Mouse (Mus musculus) adrenal gland, postnatal 4 days (tissue): ENCODE measurements around the gene Olfr263. TPM values are rescaled to one million over a fixed set of nuclear protein-coding genes. Genes with fewer than 3 reads are reported as not detected.
"Not testable (repeated sequence)": the region's sequence is repeated elsewhere in the genome, so short reads cannot be mapped to it uniquely, and the experiment has no call there.

Experiments used
- DNase-seq, 2 experiments: peaks; one replicate each; pipeline ENCODE4 v3.0.0; 2021 to 2022; ENCODE audit warnings: low spot score in 2 of 2, mixed read lengths in 2 of 2
- long read RNA-seq, 2 experiments: library from polyadenylated mRNA; stranded (forward); transcript quantifications; one replicate each; pipeline ENCODE4 v2.0.0; 2021
- total RNA-seq, 2 experiments: library from RNA; stranded (reverse); gene quantifications; 2 replicates each; pipeline ENCODE4 v1.2.3; 2021

Olfr263 gene
- not detected for total RNA-seq
- long read RNA-seq, experiment 1 = 0 reads
- long read RNA-seq, experiment 2 = 0 reads

GRCm38 (mm10) chr13:21129339-21129738 is at the start of gene Olfr263:
TSS of gene Olfr263 (plus strand) at chr13:21129639.
- not testable (repeated sequence) for DNase-seq

GRCm38 (mm10) chr13:21082686-21083085 is 46.8 kb upstream of the Olfr263 start:
- no peak for DNase-seq

- DNase-seq = no peak
Measured at GRCm38 (mm10) chr13:21109759-21110158, 19.7 kb upstream of the Olfr263 start.

- DNase-seq = no peak
Measured at GRCm38 (mm10) chr13:21110441-21110840, 19.0 kb upstream of the Olfr263 start.

- not testable (repeated sequence) for DNase-seq
Measured at GRCm38 (mm10) chr13:21111183-21111582, 18.3 kb upstream of the Olfr263 start, which contains the start of gene Olfr1369-ps1. TSS of gene Olfr1369-ps1 (plus strand) at chr13:21111483.

- no peak for DNase-seq
Measured at GRCm38 (mm10) chr13:21114121-21114520, 15.3 kb upstream of the Olfr263 start.

- DNase-seq = no peak
Measured at GRCm38 (mm10) chr13:21142421-21142820, 13.0 kb downstream of the Olfr263 start.

- no peak for DNase-seq
Measured at GRCm38 (mm10) chr13:21145767-21146166, 16.3 kb downstream of the Olfr263 start, which contains the start of gene Olfr1368. TSS of gene Olfr1368 (minus strand) at chr13:21145867.

- DNase-seq = no peak
Measured at GRCm38 (mm10) chr13:21155888-21156287, 26.4 kb downstream of the Olfr263 start.

GRCm38 (mm10) chr13:21158071-21158470 is 28.6 kb downstream of the Olfr263 start:
- no peak for DNase-seq

GRCm38 (mm10) chr13:21158785-21159474 is 29.5 kb downstream of the Olfr263 start:
- DNase-seq = peak; percentile 46 to 69

- DNase-seq = no peak
Measured at GRCm38 (mm10) chr13:21159475-21159819, 30.0 kb downstream of the Olfr263 start.

- no peak for DNase-seq
Measured at GRCm38 (mm10) chr13:21160041-21160511, 30.6 kb downstream of the Olfr263 start.

- DNase-seq = peak; percentile 82 to 83
Measured at GRCm38 (mm10) chr13:21160657-21161590, 31.5 kb downstream of the Olfr263 start.

- no peak for DNase-seq
Measured at GRCm38 (mm10) chr13:21161591-21161990, 32.2 kb downstream of the Olfr263 start.

GRCm38 (mm10) chr13:21162591-21162990 is 33.2 kb downstream of the Olfr263 start:
- no peak for DNase-seq

- DNase-seq = no peak
Measured at GRCm38 (mm10) chr13:21166936-21167909, 37.8 kb downstream of the Olfr263 start.

- no peak for DNase-seq
Measured at GRCm38 (mm10) chr13:21167910-21168300, 38.5 kb downstream of the Olfr263 start.

GRCm38 (mm10) chr13:21168371-21169011 is 39.1 kb downstream of the Olfr263 start:
- no peak for DNase-seq

GRCm38 (mm10) chr13:21169121-21169656 is 39.8 kb downstream of the Olfr263 start:
- DNase-seq = no peak
